Mouse (Mus musculus) megakaryocyte-erythroid progenitor cell, adult 5-6 weeks (primary cell): ENCODE measurements around the gene Sergef. TPM values are rescaled to one million over a fixed set of nuclear protein-coding genes. Genes with fewer than 3 reads are reported as not detected.
A peak's percentile ranks its signal among the peaks of the same experiment; 100 is the strongest.

ENCODE experiments used
- ATAC-seq: replicated peaks from 2 replicates; pipeline ENCODE4 v1.8.0; 2016; ENCODE audit warnings: mild to moderate bottlenecking, inconsistent platforms; ENCODE audit not compliant: severe bottlenecking, poor library complexity, low FRiP score, low TSS enrichment
- total RNA-seq, 2 experiments: library from RNA; stranded (forward) in 1 of 2; stranded (reverse) in 1 of 2; fragments of 200-1000, 215-1000 nt in 1 of 2; fragments of >200 nt in 1 of 2; fragmentation: Nextera tagmentation in 1 of 2; gene quantifications; 2 replicates each; pipeline ENCODE4 v1.2.3; 2014 to 2017

Gene Sergef
- total RNA-seq, 2 experiments from 2014 or later, result 8.6 to 9.0 TPM

DNA sequence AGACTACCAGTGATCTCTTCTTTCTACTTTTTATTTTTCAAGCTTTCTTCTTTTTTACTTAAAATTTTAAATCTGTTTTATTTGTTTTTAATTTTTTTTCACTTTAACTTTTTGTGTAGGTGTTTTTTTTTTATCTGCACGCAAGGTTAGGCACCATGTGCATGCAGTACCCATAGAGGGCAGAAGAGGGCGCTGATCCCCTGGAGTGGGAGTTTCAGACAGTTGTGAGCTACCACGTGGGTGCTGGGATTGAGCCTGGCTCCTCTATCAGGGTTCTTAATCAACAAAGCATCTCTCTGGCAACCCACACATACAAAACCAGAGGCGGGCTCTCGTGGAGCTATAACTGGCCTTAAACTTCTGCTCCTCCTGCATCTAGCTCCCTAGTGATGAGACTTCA, 123.6 kb downstream of the Sergef start:
- ATAC-seq, result no peak

DNA sequence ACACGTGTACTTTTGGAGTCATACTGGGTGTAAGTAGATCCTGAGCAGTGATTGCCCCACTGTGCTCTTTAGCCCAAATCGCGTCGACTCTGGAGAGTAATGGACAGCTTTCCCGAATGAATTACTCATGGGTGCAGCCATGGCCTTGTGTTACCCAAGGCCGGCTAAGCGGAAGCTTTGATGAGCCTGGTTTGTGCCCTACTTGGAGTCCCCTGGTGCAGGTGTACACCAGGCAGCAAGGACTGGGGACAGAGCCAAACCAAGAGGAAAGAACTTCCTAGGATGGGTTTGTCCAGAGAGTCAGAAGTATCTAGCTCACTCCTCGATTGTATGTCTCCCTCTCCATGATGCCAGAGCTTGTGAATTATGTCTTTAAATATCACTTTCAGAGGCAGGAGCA, 124.6 kb downstream of the Sergef start:
- ATAC-seq, result no peak

DNA sequence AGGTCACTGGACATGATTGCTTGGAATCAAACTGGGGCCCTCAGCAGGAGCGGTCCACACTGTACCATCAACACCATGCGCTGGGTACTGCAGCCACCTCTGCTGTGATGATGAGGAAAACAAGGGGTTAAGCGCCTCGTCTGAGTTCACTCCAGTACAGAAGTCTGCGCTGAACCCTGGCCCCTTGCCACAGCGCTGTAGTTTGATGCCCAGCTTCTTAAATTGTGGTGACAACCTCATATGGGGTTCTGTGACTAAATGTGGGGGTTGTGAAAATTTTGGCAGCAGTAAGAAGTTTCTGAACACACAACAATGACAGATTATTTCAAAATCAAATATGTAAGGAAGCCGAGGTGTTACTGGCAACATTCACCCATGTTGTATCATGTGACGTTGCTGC, 126.0 kb downstream of the Sergef start:
- no peak for ATAC-seq

DNA sequence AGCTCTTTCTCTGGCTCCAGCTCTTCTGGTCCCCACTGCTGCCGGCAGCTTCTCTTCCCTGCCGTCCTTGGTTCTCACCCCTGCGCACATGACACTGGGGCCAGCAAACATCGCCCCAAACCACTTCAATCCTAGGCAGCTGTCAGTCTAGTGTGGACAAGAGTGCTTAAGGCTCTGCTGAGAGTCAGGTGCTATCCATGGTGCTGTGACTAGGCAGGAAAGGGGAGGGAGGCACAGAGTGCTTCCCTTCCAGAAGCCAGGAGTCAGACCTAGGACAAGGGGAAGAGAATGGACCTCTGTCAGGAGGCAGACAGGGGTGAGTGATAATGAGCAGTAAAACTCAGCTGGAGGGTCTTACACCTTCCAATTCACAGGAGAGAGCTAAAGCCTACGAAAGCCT, 126.8 kb downstream of the Sergef start:
- ATAC-seq, result no peak

DNA sequence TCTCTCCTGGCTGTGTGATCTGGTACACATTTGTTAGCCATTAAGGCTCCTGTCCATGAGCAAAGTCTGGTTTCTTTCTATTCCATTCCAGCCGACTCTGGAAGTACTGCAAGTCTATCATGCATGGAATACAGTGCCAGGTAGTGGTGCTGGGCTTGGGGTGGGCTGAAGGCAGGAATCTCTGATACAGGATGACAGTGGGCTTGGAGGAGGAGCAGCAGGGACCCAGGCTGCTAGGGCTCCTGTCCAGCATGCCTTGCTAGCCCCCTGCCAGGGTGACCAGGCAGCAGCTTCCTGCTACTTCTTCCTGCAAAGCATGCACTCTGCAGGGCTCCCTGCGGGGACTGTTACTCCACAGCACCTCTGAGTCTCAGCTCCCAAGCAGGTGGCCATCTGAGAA, 128.8 kb downstream of the Sergef start:
- ATAC-seq, result no peak

DNA sequence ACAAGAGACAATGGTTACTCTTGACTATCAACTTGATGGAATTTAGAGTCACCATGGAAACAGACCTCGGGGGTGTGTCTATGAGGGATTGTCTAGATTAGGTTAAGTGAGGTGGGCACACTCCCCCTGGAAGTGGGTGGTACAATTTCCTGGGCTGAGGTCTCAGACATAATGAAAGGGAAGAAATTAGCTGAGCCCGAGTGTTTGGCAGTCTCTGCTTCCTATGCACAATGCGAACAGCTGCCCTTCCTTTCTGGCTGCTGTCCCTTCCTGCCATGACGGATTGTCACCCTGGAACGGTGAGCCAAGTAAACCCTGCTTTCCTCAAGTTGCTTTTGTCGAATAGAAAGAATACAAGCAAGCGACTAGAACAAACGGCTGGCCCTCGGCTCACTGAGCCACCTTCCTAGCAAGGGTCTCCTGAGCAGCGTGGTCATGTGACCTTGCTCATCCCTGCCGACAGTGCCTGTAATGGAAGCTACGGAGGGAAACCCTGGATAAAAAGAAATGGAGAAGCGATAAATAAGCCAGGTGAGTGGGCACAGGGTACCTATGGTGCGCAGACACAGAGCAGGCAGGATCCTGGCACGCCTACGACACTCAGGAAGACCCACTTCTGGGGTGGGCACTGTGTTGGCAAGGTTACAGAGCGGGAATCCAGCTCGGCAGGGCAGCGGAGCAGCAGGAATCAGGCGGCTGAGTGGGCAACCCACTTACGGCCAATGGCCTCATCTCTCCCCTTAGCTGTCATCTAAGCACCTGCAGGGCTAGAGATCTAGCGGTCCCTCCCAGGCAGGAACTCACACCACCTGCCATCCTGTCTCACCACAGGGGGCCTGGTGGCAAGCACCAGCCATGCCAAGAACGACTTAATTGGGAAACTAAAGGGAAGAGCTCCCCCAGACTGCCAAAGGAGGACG, 130.0 kb downstream of the Sergef start:
- no peak for ATAC-seq

DNA sequence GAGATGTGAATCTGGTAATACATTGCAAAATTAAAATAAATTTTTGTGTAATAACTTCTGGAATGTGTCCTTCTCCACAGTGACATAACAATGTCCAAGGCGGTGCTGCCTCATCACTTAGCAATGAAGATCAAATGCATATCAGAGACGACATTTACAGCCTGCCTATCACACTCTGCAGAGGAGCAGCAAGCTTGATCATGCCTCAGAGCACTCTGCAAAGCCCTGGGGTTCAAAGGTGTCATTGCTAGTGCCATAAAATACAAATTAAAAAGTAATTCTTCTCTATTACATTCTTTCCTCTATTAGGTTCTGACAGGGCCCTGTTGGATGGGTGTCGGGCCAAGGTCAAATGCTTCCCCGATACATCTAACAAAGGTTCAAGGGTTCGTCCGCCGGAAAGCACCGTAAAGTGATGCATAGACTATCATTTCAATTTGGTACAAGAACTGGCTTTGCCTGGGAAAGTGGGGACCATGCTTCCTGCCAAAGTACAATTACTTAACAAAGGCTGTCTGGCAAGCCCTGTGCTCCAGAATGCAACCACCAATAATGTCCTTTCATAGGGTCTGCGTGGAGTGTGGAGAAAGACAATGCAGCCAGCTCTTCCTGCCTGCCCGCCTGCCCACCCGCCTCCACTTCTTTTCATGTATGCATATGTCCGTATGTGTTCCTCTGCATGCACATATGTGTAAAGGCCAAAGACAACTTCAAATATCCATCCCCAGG, 130.9 kb downstream of the Sergef start:
- ATAC-seq, result no peak

DNA sequence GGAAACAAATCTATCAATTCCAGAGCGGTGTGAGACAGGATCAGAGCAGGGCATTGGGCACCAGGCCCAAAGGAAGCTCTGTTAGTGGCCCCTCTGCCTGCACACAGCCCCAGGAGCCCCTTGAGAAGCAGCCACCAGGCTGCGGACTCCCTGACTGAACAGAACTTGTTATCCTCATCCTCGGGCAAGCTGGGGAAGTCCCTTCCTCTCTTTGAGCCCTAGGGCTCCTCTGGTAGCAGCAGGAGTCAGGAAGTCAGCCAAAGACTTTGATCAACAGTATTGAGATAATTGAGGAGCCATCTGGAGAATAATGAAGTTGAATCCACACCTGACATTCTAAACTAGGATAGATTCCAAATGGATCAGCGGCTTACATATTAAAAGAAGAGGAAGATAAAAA, 135.4 kb downstream of the Sergef start:
- ATAC-seq, result no peak

- ATAC-seq, result peak; percentile 9; the same call in 1 of the 2 replicates
These were observed 137.0 kb downstream of the Sergef start for GRCm38 (mm10) chr7:46502650-46503049.

GRCm38 (mm10) chr7:46501458-46501857, 138.1 kb downstream of the Sergef start:
- ATAC-seq, result 0 out of 2 replicates have a peak, but pooled peaks have one; percentile 24

DNA sequence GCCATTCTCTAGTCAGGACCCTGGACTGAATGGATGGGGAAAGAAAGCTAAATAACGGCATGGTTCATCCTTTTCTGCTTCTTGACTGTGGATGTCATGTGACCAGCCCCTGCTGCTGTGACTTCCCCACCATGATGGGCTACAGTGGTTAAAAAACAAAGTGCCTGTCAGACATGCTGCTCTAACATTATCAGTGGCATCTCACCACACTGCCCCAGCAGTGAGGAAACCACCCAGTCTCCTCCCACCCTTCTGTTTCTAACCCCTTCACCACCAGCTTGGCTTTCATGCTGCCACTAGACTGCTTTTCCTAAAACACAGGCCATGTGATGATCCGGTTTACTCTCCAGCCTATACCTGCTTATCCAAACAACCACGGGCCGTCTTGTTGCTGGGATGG, 140.0 kb downstream of the Sergef start:
- peak; percentile 43; the same call in 1 of the 2 replicates for ATAC-seq

DNA sequence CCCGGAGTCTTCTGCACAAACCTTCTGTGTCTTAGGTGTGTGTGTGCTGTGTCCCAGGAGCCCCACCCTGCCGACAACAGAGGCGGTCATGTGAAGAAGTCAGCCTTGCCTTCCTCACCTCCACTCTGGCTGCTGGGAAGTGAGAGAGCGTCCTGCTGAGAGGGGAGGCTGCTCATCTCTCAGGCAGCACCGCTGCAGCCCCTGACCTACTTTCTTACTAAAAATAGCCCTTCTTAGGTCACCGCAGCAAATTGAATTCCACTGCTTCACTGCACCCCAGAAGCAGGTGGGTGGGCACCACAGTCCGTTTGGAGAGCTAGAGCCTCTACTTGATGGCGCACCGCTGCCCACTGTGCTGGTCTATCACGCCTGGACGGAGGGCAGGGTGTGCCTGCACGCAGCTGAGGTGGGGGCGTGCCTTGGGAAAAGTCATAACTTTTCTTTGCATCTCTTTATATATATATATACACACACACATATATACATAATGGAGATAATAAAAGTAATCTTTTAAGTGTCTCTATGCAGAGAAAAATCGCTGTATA, 147.4 kb downstream of the Sergef start:
- no peak for ATAC-seq

GRCm38 (mm10) chr7:46487354-46487753, 152.3 kb downstream of the Sergef start:
- ATAC-seq, result no peak

GRCm38 (mm10) chr7:46486761-46487160, 152.8 kb downstream of the Sergef start:
- no peak for ATAC-seq

GRCm38 (mm10) chr7:46484223-46484622, 155.4 kb downstream of the Sergef start:
- no peak for ATAC-seq

GRCm38 (mm10) chr7:46483050-46483449, 156.6 kb downstream of the Sergef start:
- ATAC-seq, result no peak

DNA sequence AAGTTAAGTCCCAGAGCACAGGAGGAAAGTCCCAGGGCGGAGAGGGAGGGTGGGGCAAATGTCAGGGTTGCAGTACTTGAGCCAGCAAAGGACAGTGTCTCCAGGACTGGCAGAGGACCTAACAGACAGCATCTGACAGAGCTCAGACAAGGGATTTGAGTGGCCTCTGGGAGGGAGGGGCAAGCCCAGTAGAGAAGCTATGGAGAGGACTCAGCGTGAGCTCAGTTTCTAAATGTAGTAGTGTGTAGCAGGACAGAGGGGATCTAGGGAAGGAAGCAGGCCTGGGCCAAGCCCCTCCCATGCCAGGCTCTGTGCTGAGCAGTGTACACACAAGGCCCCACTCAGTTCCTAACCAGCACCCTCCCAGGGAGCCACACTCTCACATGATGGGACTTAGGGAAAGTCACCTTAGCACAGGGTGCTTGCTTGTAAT, 157.5 kb downstream of the Sergef start:
- 0 out of 2 replicates have a peak, but pooled peaks have one; percentile 22 for ATAC-seq

- no peak for ATAC-seq
These were observed 159.8 kb downstream of the Sergef start for GRCm38 (mm10) chr7:46479793-46480192.

DNA sequence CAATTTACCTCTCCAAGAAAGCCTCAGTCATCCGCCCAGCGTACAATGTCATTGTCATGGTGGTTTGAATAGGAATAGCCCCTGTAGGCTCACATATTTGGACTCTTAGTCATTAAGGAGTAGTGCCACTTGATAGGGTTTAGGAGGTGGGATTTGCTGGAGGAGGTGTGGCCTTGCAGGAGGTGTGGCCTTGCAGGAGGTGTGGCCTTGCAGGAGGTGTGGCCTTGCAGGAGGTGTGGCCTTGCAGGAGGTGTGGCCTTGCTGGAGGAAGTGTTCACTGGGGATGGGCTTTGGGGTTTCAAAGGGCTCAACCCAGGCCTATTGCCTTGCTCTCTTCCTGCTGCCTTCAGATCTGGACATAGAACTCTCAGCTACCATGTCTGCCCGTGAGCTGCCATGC, 162.2 kb downstream of the Sergef start:
- ATAC-seq, result peak; percentile 69

DNA sequence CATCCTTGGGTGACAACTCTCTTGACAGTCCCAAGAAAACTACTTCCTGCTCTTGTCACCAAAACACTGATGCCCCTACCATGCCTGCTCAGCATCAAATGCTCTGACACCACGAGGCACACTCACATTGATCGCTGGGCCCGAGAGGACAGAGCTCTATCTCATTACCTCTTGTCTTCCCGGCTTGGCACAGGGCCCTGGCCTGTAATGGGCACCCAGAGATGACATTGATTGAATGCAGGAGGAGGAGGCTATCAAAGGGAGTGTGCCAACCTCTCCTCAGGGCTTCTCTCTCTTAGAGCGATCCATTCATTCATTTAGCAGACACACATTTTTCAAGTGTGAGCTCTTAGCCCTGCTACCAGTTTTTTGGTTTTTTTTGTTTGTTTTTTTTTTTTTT, 164.1 kb downstream of the Sergef start:
- no peak for ATAC-seq
